Mouse (Mus musculus): ENCODE data around the gene Gm20870.
"Not testable (repeated sequence)": the region's sequence is repeated elsewhere in the genome, so short reads cannot be mapped to it uniquely, and the experiment has no call there.

The Gm20870 gene

GRCm38 (mm10) chrY:71691743-71692142, at the start of gene Gm20870:
Gene Gm20870, plus strand, starts transcription at chrY:71692043.
- in situ Hi-C loops (cut with MboI; ENCODE audit: low pct_unique_long_range_greater_than_20kb in 1 of 2, low sequenced_read_pairs in 2 of 2, unreplicated experiment in 1 of 2), result not testable (repeated sequence)

All from mouse embryonic stem cell (cell line).